Mouse (Mus musculus): ENCODE results near the gene Specc1. TPM values are rescaled to one million over a fixed set of nuclear protein-coding genes. Genes with fewer than 3 reads are reported as not detected.
A peak's percentile ranks its signal among the peaks of the same experiment; 100 is the strongest.

The Specc1 gene
- polyA plus RNA-seq, 1 experiment, result 16.9 TPM

- no peak for TF ChIP-seq CTCF (IDR thresholded peaks at IDR 0.05; ENCODE audit: borderline replicate concordance, extremely low read depth, insufficient read depth, insufficient read length)
- no peak for TF ChIP-seq POLR2A (IDR thresholded peaks at IDR 0.05; ENCODE audit: borderline replicate concordance, extremely low read depth, insufficient read depth, insufficient read length, poor library complexity, severe bottlenecking)
- no peak for DNase-seq (ENCODE audit: low read depth)
Observed at GRCm38 (mm10) chr11:62018315-62019205, 62.0 kb downstream of the Specc1 start.

- DNase-seq (ENCODE audit: low read depth), result no peak
- TF ChIP-seq POLR2A (IDR thresholded peaks at IDR 0.05; ENCODE audit: borderline replicate concordance, extremely low read depth, insufficient read depth, insufficient read length, poor library complexity, severe bottlenecking) (no peak), CTCF (IDR thresholded peaks at IDR 0.05; ENCODE audit: borderline replicate concordance, extremely low read depth, insufficient read depth, insufficient read length) (no peak)
Observed at GRCm38 (mm10) chr11:62019857-62020256, 63.3 kb downstream of the Specc1 start.

DNA sequence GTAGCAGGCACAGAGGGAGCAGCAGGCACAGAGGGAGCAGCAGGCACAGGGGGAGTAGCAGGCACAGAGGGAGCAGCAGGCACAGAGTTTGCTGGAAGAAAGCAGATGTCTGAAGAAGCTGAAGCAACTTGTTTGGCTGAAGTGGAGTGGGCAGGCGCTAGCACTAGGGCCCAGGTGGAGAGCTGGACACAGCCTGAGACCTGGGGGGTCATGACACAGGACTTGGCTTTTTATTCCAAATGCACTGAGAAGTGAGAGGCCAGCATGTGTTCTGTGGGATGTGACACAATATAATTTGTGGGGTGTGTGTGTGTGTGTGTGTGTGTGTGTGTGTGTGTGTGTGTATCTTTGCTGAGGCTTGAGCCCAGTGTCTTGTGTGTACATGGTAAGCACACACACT is 64.3 kb downstream of the Specc1 start:
- TF ChIP-seq CTCF (IDR thresholded peaks at IDR 0.05; ENCODE audit: borderline replicate concordance, extremely low read depth, insufficient read depth, insufficient read length) (no peak), POLR2A (IDR thresholded peaks at IDR 0.05; ENCODE audit: borderline replicate concordance, extremely low read depth, insufficient read depth, insufficient read length, poor library complexity, severe bottlenecking) (no peak)
- DNase-seq (ENCODE audit: low read depth), result no peak

GRCm38 (mm10) chr11:62022105-62022504 is 65.5 kb downstream of the Specc1 start:
- DNase-seq (ENCODE audit: low read depth), result no peak
- no peak for TF ChIP-seq CTCF (IDR thresholded peaks at IDR 0.05; ENCODE audit: borderline replicate concordance, extremely low read depth, insufficient read depth, insufficient read length)
- no peak for TF ChIP-seq POLR2A (IDR thresholded peaks at IDR 0.05; ENCODE audit: borderline replicate concordance, extremely low read depth, insufficient read depth, insufficient read length, poor library complexity, severe bottlenecking)

DNA sequence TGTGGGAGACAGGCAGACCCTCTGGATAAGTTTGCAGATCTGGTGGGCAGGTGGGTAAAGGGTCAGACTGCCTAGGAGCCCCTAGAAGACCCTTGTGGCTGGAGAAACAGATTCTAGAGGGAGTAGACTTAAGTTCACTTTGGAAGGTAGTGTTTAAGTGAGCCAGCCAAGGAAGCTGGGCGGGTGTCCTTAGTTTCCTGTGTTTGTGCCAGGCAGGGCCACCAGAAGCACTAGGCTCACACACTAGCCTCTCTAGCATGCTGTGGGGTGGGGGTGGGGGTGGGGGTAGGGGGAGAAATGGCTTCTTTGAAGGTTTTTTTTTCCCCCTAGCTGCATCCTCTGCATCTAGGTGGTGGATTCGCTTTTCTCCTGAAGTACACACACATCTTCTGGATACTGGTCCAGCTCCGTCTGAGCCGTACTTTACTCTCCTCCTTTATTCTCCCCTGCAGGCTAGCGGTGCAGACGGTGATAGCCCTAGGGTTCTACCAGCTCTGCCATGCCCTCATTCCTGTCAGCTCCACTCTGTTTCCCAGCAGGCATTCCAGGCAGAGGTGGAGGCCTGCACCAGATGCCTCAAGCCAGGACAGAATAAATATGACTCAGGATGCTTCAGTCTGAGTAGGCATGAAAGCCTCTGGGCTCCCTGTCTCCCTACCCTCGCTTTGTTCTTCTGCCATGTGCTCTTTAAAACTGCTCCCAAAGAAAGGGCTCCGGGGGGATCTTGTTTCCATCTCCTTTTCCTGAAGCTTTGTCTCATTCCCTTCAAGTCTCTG is 66.3 kb downstream of the Specc1 start:
- no peak for TF ChIP-seq POLR2A (IDR thresholded peaks at IDR 0.05; ENCODE audit: borderline replicate concordance, extremely low read depth, insufficient read depth, insufficient read length, poor library complexity, severe bottlenecking)
- TF ChIP-seq CTCF (IDR thresholded peaks at IDR 0.05; ENCODE audit: borderline replicate concordance, extremely low read depth, insufficient read depth, insufficient read length), result no peak
- DNase-seq (ENCODE audit: low read depth), result no peak

DNA sequence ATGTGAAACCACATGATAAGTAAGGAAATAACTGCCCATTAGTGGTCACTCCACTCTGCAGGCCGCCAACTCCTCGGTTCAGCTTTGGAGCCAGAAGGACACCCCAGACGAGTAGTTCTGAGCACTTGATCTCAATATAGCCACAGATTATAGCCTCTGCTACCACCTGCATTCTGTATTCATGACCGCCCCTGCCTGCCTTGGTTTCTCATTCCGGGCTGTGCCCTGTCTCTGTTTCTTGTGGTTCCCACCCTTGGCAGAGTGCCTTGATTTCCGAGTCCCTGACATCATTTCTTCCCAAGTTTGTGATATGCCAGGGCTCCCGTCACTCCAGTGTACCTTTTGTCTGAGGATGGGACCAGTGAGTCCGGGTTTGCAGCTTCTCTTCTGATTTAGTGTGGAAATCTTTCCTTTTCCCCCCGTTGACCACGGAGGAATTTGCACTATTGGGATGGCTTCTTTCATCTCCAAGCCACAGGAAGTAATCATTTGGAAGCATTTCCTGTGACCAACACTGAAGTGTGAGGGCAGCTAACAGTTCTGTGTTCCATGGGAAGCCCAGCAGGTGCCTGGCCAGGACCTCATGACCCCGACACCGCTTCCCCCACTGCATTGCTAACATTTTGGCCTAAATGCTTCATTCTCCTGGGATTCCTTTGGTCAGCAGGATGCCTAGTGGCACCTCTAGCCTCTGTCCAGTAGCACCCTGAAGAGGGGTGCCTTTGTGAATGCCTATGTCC is 67.1 kb downstream of the Specc1 start:
- DNase-seq (ENCODE audit: low read depth), result no peak
- TF ChIP-seq POLR2A (IDR thresholded peaks at IDR 0.05; ENCODE audit: borderline replicate concordance, extremely low read depth, insufficient read depth, insufficient read length, poor library complexity, severe bottlenecking) (no peak), CTCF (IDR thresholded peaks at IDR 0.05; ENCODE audit: borderline replicate concordance, extremely low read depth, insufficient read depth, insufficient read length) (no peak)

DNA sequence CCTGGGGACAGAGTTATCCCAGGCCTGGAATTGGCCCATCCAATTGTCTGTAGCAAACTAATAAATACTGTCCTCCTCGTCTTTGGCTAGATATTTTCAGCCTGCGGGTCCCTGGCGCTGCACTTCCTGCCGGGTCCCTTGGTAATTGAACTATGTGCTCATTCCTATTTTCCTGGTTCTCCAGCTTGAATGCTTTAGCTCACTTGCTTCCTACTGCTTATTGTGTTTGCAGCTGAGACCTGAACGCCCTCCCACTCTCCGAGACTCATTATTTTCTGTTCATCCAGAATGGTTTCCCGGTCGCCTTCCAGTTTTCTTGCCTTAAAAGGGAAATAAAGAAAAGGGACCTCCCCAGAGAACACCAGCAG is 67.7 kb downstream of the Specc1 start:
- no peak for TF ChIP-seq CTCF (IDR thresholded peaks at IDR 0.05; ENCODE audit: borderline replicate concordance, extremely low read depth, insufficient read depth, insufficient read length)
- TF ChIP-seq POLR2A (IDR thresholded peaks at IDR 0.05; ENCODE audit: borderline replicate concordance, extremely low read depth, insufficient read depth, insufficient read length, poor library complexity, severe bottlenecking), result no peak
- peak; percentile 67 for DNase-seq (ENCODE audit: low read depth)

DNA sequence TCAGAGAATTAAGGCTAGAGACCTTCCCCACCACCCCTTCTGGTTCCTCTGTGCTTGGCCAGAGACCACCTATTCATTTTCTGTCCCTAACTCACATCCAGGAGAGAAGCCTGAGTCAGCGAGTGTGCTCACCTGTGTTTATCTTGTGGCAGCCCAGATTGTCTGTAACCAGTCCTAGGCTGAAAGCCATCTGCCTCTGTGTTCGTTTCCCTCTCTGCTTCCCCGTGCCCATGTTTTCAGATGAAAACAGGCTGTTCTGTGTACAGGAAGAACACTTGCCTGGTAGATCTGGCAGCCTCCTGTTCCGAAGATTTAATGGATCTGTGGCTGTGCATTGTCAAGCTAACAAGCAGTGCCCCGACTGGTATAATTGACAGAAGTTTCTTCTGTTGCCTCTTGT is 68.4 kb downstream of the Specc1 start:
- DNase-seq (ENCODE audit: low read depth), result peak; percentile 71
- no peak for TF ChIP-seq CTCF (IDR thresholded peaks at IDR 0.05; ENCODE audit: borderline replicate concordance, extremely low read depth, insufficient read depth, insufficient read length)
- TF ChIP-seq POLR2A (IDR thresholded peaks at IDR 0.05; ENCODE audit: borderline replicate concordance, extremely low read depth, insufficient read depth, insufficient read length, poor library complexity, severe bottlenecking), result no peak

GRCm38 (mm10) chr11:62025770-62026169 is 69.2 kb downstream of the Specc1 start:
- no peak for DNase-seq (ENCODE audit: low read depth)
- TF ChIP-seq CTCF (IDR thresholded peaks at IDR 0.05; ENCODE audit: borderline replicate concordance, extremely low read depth, insufficient read depth, insufficient read length), result no peak
- no peak for TF ChIP-seq POLR2A (IDR thresholded peaks at IDR 0.05; ENCODE audit: borderline replicate concordance, extremely low read depth, insufficient read depth, insufficient read length, poor library complexity, severe bottlenecking)

- TF ChIP-seq POLR2A (IDR thresholded peaks at IDR 0.05; ENCODE audit: borderline replicate concordance, extremely low read depth, insufficient read depth, insufficient read length, poor library complexity, severe bottlenecking), result no peak
- no peak for TF ChIP-seq CTCF (IDR thresholded peaks at IDR 0.05; ENCODE audit: borderline replicate concordance, extremely low read depth, insufficient read depth, insufficient read length)
Observed at GRCm38 (mm10) chr11:62026345-62026815, 69.8 kb downstream of the Specc1 start.

GRCm38 (mm10) chr11:62027271-62027670 is 70.7 kb downstream of the Specc1 start:
- TF ChIP-seq POLR2A (IDR thresholded peaks at IDR 0.05; ENCODE audit: borderline replicate concordance, extremely low read depth, insufficient read depth, insufficient read length, poor library complexity, severe bottlenecking) (no peak), CTCF (IDR thresholded peaks at IDR 0.05; ENCODE audit: borderline replicate concordance, extremely low read depth, insufficient read depth, insufficient read length) (no peak)

More at GRCm38 (mm10) chr11:62026345-62026815, 69.8 kb downstream of the Specc1 start:
- DNase-seq (ENCODE audit: low read depth), result peak; percentile 58

More at GRCm38 (mm10) chr11:62027271-62027670, 70.7 kb downstream of the Specc1 start:
- no peak for DNase-seq (ENCODE audit: low read depth)
